Mouse (Mus musculus): ENCODE measurements around the gene Gm45062.

Gm45062 gene

DNA sequence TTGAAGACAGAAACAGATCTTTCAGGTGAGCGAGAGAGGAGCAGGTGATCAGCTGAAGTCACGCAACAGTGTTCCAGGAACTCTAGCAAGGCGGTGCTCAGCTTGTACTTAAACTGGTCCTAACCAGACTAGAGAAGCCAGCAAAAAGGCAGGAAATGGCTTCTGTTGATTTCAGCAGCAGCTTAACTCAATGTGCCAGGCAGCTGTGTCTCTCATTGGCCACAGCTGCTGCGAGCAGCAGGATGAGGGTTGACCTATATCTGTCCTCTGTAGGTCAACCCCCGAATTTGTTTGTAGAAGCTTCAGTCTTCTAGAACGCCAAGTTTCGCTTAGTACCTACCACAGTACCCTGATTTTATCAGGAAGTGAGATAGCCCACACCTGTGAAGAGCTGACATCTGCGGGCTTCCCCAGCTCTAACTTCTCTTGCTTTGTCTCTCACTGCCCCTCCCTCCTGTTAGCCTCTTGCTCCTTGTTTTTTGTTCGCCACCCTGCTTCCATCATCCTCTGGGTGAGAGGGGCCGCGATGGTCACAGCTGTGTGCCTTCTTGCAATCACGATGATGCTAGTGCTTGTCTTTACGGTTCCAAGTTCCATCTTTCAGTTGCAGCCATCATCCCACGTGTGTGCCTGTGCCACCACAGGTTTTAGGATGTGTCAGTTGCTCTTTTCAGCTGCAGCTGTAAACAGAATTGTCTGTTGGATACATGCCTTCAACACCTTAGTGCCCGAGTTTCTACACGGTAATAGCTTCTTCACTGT is 226.3 kb downstream of the Gm45062 start:
- no peak for DNase-seq

DNA sequence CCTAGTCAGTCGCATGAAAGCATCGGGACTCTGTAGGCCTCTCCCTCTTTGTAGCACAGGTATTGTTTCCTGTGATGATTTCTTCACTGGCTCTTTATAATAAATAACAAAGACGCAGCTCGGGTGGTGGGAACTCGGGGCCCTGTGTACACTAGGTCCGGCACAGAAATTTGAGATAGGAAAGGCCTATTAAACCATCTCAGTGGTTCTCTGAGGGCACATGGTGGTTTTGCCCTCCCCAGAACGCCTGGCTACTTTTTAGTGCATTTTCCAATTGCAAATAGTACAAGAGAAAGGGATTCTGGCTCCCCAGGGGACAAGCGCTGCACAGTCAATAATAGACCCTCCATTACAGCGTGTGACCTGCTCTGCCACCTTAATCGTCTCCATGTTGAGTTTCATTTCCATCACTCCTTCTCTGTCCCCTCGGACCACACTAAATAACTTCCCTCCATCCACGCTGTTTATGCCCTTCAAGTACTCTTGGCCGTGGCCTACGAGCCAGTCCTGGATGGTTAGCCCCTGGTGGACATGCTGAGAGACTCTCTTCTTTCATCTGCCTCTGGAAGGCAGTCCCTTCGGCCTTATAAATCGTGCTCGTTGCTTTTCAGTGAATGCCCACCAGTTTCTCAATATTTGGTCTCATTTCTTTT is 227.3 kb downstream of the Gm45062 start:
- no peak for DNase-seq

- DNase-seq, result peak; percentile 17
Observed at GRCm38 (mm10) chr6:8487044-8487853, 228.0 kb downstream of the Gm45062 start.

- DNase-seq, result no peak
Observed at GRCm38 (mm10) chr6:8488249-8488648, 229.0 kb downstream of the Gm45062 start.

DNA sequence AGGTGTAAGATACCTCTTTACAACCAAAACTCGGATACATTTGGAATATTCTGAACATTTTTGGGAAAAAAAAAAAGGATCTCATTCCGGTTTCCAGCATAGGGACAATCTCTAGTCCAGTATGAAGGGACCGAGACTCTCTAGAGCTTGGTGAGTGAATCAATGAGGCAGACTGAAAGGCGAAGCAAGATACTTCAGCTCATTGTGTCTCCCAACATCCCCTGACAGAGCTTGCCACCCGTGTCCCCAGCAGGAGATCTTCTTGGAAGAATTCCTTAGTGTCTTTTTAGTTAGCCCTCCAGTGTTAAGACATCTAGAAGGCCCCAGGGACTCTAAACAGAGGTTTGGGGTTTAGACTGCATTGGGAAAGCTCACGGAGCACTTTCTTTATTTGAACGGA is 230.0 kb downstream of the Gm45062 start:
- no peak for DNase-seq

GRCm38 (mm10) chr6:8489938-8490585 is 230.8 kb downstream of the Gm45062 start:
- no peak for DNase-seq

GRCm38 (mm10) chr6:8492248-8492647 is 233.0 kb downstream of the Gm45062 start:
- no peak for DNase-seq

DNA sequence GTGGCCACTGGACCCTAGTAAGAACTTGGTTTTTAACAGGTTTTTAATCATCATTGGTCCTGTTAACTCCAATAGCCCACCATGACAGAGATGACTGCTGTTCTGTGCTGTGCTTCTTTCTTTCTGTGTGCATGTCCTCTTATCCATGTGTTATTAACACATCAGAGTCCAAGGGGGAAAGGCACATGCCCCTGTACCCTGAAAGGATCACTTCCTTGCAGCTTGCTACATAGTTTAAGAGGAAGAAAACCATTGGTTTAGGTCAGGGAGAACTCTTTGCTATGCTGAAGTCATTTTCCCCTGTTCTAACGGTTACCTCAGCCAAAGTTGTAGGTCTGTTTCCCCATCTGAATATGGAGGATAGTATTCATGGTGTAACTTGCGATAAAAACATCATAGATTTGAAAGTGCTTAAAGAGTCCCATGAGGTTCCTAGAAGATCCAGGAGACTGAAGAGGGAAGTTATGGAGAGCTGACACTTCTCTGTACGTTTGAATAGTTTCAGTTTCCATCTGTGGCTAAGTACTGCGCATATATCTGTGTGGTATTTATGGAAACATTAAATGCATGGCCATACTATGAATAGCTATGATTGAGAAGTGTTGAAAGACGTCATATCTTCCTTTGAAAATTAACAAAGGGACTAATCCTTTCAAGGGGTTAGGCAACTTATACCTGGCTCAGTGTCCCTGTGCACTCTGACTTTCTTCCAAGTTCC is 236.0 kb downstream of the Gm45062 start:
- no peak for DNase-seq

DNA sequence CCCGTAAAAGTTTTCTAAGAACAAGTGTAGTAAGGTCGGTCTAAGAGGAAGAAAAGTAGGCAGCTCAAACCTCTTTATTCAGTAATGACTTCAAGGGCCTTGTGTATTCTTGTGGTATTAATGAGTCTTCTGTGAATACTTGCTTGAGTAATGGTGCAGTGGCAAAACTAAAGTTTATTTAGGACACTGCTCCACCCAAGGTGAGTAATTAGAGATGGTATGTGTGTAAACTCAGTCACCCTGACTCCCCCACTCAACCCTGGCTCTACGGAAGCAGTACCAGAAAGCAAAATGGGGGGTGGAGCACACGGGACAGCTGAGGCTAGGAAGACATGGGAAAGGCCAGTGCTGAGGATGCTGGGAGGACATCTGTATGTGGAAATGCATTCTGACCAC is 236.6 kb downstream of the Gm45062 start:
- no peak for DNase-seq

DNA sequence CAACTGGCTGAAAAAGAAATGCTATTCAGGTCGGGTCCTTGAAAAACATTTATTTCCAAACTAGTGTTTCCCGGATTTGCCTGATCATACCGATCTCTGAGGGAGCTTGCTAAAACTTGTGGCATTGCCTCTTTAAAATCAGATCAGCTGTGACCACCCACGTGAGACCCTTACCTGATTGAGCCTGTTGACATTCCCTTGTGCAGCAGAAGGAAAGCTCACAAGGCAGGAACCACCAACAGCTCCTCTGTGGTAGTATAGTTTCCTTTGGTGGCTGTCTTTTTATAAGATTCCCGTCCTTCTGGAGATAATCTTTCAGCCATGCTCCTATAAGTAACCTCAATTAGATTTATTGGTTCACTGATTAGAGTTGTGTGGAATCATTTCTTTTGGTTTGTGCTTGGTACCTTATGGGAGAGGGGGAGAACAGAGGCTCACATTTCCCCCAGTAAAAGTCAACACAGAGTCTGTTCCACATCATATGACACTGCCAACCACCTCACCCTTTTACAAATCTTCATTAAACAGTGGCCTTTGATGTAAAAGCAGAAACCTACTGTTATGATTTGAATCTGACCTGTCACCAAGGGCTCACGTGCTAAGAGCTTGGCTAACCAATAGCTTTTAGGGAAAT is 238.1 kb downstream of the Gm45062 start:
- no peak for DNase-seq

GRCm38 (mm10) chr6:8497868-8498257 is 238.6 kb downstream of the Gm45062 start:
- DNase-seq, result no peak

GRCm38 (mm10) chr6:8498961-8499360 is 239.7 kb downstream of the Gm45062 start:
- DNase-seq, result no peak

DNA sequence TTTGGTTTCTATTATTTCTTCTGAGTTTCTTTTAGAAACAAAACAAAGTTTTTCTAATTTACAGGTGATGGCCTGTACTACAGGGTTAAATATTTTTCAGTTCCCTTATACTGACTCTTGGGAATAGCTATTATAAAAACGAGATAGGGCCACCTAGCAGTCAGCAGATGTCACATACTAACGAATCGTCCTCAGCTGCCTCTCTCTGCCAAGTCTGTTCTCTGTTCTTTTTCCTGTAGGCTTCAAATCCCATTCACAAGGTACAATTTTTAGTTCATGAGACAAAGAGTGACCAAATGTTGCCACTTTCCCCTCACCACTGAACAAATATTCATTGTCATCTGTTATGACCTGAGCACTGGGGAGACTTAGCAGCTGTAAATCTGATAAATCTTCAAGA is 244.7 kb downstream of the Gm45062 start:
- DNase-seq, result no peak

DNA sequence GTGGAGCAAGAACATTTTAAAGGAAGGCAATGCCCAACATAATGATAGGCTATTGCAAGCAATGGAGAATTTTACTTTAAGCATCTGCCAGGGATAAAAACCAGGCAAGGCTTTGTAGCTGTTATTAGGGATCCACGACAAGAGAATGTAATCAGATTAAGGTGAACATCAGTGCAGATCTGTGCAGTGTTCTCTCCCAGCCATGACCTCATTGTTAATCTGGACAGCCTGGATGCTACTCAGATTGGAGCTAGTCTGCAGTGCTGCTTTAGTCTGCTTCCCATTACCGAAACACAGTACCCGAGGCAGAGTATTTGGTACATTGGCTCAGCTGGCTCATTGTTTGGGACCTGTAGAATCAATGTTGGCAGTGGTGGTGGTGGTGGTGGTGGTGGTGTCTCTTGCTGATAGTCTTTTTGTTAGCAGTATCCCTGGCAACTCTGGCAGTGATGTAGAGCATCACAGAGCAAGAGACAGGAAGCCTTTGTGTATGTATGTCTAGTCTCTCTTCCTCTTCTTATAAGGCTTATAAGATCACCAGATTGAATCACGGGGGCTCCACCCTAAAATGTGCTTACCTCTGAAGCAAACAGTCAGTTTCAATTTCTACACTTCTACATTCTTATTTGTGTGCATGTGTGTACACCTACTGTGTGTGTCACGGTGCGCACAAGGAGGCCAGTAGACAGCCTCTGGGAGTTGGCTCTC is 245.4 kb downstream of the Gm45062 start:
- peak; percentile 31 for DNase-seq

- DNase-seq, result no peak
Observed at GRCm38 (mm10) chr6:8506631-8507030, 247.4 kb downstream of the Gm45062 start.

GRCm38 (mm10) chr6:8508883-8509536 is 249.8 kb downstream of the Gm45062 start:
- peak; percentile 100 for DNase-seq

DNA sequence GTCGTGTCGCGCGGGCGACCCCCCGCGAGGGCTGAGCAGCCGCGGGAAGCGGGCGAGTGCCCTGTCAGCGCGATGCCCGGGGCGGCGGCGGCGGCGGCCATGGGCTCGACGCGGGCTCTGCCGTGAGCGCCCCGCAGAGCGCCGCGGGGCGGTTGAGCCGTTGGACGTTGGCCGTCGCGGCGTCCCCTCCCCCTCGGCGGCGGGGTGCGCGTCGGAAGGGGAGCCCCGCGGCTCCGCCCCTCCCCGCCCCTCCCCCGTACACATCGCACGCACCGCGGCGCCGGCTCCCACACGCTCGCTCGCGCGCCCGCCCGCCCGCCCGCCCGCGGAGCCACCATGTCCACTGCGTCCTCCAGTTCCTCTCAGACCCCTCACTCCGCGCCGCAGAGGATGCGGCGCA is 250.3 kb downstream of the Gm45062 start, which contains the start of gene Glcci1:
Gene Glcci1, plus strand, starts transcription at position 50 of the 400 bp plus-strand sequence.
- DNase-seq, result peak; percentile 67

DNA sequence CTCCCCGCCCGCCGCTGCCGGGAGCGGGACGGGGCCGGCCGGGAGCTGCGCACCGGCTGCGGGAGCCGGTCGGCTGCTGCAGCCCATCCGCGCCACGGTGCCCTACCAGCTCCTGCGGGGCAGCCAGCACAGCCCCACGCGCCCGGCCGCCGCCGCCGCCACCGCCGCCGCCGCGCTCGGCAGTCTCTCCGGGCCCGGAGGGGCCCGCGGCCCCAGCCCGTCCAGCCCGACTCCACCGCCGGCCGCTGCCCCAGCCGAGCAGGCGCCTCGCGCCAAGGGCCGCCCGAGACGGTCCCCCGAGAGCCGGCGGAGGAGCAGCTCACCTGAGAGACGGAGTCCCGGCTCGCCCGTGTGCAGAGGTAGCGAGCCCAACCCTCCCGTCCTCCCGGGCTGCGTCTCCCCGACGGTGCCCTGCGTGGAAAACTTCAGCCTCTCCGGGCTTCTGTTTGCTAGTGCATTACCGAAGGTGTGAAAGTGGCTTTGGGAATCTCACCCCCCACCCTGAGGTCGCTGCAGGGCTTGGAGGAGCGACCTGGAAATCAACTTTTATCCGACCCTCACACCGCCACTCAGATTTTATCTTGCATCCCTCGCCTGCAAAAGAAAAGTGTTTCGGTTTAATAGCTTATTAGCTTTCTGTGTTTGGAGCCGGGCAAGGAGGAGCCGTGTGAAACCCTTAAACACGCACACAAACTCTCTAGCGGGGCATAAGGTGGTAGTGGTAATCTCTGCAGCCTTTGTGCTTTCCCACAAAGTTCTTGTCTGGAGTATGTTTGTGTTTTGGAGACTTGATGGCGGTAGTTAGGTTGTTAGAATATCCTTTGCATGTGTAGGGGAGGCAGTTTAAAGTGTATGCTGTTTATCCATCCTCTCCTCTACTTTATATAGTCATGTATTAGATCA is 251.0 kb downstream of the Gm45062 start:
- DNase-seq, result no peak

DNA sequence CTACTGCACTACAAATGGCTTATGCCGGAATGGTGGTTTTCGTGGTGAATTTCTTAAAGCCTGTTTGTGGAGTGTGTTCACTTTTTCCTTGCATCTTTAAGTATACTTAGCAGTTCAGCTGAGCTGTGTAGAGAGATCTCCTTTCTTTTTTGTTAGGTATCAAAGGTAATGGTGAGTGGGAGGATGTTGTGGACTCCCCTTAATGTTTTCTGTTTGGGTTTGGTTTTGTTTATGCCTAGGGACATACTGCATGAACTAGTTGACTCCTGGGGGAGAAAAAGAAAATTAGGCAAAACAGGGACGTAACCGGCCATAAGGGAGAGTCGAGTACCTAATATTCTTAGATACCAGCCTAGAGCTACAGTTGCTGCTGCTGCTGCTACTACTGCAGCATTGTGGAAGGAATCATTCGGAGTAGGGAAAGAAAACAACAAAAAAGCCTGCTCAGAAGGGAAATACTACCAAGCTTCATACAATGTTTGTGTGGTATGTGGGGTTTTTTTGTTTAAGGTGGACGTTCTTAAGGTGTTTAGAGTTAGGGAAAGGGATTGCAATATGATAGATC is 251.7 kb downstream of the Gm45062 start:
- DNase-seq, result no peak

All from layer of hippocampus, adult 9-11 months (tissue).